Mouse (Mus musculus) lung, postnatal 0 days (tissue): Measurements from ENCODE around the gene Grik4.

Experiments
- CTCF ChIP-seq: IDR thresholded peaks from 2 replicates; pipeline ENCODE4 v1.5.1; 2016; ENCODE audit warnings: antibody characterized with exemption, mild to moderate bottlenecking
- EP300 ChIP-seq: IDR thresholded peaks from 2 replicates; pipeline ENCODE4 v1.6.1; 2016; ENCODE audit warnings: antibody characterized with exemption, mild to moderate bottlenecking, control low read depth

DNA sequence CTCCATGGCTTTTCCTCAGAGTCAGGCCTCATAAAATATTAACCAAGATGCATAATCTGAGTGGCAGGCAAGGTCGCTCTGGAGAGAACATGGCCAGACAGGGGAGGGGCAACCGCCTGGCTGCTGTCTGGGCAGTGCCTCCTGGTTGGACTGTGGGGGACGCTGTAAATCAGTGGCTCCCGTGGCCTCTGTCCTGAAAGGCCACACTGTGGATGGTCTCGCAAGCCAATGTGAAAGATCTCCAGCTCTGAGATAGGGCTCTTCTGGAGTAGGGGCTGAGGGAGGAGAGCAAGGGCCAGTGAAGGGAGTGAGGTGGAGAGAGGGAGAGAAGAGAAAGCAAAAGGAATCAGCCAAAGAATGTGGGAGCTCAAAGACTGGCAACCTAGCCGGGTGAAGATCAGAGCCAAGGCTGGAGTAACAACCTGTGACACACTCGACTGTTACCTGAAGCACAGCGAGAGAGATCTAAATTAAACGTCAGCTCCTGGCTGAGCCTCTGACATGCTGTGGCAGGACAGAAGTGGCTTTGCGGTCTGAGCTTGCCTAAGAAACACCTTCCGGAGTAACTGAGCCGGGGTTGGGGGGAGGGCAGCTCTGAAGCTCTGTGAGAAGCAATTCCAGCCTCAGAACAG lies 270.8 kb downstream of the Grik4 start:
- TF ChIP-seq CTCF (no peak), EP300 (no peak)
